Mouse (Mus musculus) cerebellum, postnatal 10 days (tissue): ENCODE data around the gene Eid3.

ENCODE experiments used
- DNase-seq, 2 experiments: peaks; one replicate each; pipeline ENCODE4 v3.0.0; 2021; ENCODE audit warnings: mixed read lengths in 2 of 2

Gene Eid3

DNA sequence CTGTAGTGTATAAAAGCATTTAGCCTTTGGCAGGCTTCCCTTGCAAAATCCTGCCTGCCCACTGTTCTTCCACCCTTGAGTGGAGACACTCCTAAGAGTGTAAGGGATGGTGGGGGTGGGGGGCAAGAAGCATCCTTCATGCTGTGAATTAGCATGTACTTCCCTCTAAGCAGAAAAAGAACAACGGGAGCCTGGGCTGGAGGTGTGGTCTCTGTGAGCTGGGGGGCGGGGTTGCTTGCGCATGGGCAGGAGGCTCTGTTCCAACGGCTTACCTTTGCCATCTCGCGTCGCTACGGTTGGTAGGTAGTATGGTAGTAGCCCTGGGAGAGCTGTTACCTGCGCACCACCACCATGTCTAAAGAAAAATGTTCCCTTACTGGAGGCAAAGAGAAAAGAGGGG, at the start of gene Eid3:
TSS of gene Eid3 (plus strand) at position 271 of the 400 bp plus-strand sequence.
- DNase-seq: peak; percentile 46 to 50

- no peak for DNase-seq
These were observed 48.9 kb upstream of the Eid3 start for GRCm38 (mm10) chr10:82817514-82817913.

GRCm38 (mm10) chr10:82817936-82818335, 48.5 kb upstream of the Eid3 start:
- no peak for DNase-seq

- no peak for DNase-seq
These were observed 47.8 kb upstream of the Eid3 start for GRCm38 (mm10) chr10:82818661-82819060.

DNA sequence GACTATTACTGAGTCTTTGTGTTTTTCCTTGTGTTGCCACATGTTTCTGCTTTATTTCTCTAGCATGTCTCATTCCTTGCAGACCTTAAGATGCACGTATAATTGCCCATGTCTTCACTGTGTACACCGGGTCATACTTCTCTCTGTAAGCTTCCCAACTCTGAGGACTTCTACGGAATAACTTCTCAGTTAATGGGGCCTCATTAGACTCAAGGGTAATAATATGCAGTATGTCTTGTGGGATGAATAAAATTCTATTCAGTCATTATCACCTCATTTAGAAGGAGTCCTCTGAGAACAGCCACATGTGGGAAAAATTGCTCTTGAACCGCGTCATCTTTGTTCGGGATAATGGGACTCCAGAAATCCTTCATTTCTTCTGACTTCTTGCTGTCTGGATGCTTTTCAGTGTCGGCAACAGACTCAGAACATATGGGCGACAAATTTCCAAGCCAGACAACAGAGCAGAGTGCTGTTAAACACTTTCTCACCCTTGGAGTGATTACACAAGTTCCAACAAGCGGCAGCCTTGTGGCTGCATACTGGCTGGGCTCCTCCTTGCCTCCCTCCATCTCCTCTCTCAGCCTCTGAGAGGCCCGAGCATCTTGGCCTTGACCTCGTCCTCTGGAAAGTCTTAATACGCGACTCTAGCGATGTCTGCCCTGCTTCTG, 43.2 kb upstream of the Eid3 start:
- DNase-seq: no peak

DNA sequence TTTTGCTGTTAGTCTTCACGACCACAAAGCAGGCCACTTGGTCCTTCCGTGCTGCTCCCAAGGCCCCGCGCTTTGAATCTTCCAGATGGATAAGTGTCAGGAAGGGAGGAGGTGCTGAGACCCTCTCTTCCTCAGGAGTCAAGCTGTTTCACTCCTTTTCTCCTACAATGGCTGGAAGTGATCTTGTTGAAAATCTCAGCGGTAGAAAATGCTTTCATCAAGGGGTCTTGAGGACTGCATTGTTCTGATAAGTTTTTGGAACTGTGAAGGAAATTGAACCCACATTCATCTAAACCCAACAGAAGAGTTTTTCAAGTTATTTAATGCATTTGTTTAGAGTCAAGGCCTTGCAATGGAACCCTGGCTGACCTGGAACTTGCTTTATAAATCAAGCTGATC, 42.6 kb upstream of the Eid3 start:
- no peak for DNase-seq

GRCm38 (mm10) chr10:82824541-82824940, 41.9 kb upstream of the Eid3 start:
- DNase-seq: no peak

DNA sequence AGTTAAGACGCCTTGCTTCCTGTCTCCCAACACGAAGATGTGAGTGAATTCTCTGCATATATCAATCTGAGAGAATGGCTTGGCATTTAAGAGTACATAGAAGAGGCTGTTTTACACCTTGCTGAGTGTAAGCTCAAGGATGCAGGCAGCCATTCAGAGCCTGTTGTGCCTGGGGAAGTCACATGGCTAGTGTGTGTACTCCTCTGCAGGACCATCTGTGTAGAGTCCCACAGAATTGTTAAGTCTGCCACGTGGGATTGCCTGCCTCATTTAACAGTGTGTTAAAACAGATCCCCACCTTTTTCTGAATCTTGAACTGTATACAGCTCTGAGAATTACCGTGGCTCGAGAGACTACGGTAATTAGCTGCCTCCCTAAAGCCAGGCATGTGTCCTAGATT, 39.9 kb upstream of the Eid3 start:
- peak; percentile 20 to 30 for DNase-seq

- DNase-seq: no peak
These were observed 32.5 kb upstream of the Eid3 start, which contains the start of gene Txnrd1 for GRCm38 (mm10) chr10:82833926-82834325. Txnrd1 (plus strand) TSS chr10:82833951.

- no peak for DNase-seq
These were observed 30.5 kb upstream of the Eid3 start for GRCm38 (mm10) chr10:82835898-82836297.

GRCm38 (mm10) chr10:82838390-82838789, 28.0 kb upstream of the Eid3 start:
- no peak for DNase-seq

DNA sequence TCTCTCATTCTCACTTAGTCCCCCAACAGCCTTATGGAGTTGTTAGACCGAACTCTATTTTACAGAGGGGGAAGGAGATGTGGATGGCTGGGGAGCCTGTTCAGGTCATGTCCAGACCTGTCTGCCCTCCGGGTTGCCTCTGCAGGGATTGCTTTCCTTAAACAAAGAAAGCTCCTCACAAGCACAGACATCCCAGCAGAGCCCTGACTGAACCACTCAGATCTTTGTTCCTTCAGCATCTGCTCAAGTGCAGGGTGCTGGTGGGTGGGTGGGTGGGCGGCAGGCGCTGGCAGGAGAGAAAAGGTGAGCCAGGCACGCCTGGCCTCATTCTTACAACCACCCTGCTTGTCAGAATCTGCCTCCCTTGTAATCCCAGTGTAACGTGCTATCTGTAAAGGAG, 22.3 kb upstream of the Eid3 start:
- DNase-seq: no peak

DNA sequence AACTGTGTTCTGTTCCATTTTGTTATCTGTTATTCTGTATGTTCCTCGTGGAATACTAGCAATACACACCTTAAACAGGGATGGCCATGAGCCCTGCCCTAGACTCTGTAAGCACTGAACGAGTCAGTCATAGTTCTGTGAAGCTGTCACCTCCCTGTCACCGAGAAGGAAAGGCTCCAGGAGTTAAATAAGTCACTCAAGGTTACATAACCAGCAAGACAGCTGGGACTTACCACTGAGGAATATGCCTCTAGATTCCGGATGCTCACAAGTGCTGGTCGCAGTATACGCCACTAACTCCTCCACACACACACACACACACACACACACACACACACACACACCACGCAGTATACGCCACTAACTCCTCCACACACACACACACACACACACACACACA, 21.7 kb upstream of the Eid3 start:
- DNase-seq: no peak

DNA sequence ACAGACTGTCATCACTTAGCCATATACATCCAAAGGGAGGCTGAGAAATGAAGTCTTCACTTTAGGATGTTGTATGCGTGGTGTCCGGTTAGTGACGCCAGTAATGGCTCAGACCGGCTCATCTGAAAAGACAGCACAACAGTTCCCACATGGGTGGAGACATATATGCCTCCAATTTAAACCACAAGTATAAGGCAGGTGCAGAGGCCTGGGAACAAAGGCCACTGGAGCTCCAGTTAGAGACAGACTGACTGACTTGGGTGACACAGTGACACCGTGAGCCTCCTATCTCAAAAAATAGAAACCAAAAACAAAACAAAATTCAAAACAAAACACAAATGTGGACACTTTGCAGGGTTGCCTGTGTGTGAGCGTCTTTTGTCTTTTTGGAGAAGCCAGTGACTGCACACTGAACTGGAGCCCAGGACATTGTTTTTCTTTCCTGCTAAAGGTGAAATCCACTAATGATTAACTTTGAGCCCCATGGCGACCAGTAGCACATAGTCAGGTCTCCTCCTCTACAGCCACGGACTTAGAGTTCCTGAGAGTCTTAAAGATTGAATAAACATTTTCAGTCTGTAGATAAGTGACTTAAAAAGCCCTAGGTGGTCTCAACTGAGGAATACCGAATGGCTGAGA, 18.5 kb upstream of the Eid3 start:
- no peak for DNase-seq

DNA sequence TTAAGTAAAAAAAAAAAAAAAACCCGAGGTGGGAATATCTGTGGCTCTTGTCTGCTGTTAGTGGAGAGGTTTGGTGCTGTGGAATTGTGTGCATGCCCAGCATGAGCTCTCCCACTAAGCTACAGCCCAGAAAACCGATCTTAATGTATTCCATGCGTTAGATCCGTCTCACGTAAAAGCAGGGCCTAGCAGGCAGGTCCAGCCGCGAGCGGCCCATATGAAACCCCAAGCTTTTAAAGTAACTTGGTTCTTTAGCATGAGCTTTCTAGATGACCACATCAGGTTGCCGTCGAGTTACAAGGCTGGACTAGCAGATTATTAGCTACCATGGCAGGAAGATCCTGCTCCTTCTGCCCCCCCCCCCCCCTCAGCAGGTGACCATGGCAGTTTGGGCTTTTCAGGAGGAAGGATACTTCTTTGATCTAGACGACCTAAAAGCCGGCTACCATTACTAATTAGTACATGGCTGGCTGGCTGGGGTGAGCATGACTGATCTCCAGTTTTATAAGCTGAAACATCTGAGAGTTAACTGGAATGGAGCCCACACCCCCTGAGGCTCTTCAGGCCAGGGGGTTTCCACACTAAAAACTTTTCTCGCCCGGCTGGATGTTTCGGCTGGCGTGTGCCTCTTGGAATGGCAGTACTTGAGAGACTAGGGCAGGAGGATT, 16.6 kb upstream of the Eid3 start:
- no peak for DNase-seq

- DNase-seq: no peak
These were observed 16.1 kb upstream of the Eid3 start for GRCm38 (mm10) chr10:82850354-82850752.

GRCm38 (mm10) chr10:82851751-82852150, 14.7 kb upstream of the Eid3 start:
- DNase-seq: no peak

DNA sequence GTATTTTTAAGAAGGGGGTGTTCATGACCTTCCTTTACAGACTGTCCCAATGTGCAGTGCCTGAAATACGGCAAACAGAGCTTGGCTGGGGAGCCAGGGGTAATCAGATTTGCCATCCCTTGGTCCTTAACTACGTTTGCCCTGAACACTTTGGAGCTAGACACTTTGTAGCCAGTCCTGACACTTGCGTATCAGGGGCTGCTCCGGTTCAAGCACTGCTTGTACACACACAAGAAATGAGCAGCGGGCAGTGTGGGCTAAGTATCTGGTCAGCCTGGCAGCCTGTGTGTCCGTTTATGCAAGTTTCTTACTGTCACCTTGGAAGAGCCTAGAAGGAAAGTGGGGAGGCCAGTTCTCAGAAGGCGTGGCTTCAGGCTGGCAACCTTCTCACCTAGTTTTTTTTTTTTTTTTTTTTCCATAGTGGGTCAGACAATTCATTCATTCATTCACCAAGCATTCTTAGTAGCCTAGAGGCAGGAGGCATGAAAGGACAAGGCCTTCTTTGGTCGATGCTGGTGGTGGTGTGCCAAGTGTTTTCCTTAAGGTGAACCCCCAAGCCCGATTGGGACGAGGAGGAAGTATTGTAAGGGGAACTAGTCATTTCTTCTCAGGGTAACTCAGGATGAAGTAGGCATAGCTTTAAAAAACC, 8.3 kb upstream of the Eid3 start:
- peak; percentile 24 to 28 for DNase-seq

GRCm38 (mm10) chr10:82858691-82859532, 7.5 kb upstream of the Eid3 start:
- peak; percentile 92 to 94 for DNase-seq

DNA sequence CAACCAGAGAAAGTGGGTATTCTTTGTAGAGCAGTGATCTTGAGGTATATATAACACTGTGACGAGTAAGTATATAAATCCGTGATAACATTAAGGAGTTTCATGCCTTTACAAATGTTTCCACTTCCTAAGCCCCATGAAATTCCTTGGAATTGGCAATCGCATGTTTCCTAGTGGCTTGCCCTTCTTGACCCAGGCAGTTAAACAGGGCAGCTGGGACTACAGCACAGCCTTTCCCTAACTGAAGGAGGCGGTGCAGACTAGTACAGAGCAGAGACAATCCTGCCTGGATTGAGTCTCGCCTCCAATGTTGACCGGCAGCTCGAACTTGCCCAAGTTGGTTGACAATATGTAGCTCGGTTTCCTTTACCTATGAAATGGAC, 6.9 kb upstream of the Eid3 start:
- DNase-seq: peak; percentile 55 to 57

- peak; percentile 81 to 82 for DNase-seq
These were observed 6.1 kb upstream of the Eid3 start for GRCm38 (mm10) chr10:82860181-82860928.

DNA sequence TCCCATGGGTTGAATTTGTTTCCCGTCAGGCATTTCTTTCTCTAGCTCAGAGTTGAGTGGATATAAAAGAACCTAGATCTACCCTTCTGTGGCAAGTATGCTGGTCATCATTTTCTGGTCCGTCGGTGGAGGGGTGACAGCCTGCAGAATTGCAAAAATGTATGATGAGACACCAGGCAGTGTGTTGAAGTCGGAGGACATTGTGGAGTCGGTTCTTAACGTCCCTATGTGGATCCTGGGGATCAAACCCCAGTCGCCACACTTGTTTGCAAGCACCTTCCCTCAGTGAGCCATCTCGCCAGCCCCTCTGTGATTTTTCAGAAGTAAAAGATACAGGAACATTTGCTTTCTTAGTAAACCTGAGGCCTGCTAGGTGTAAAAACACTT, 5.5 kb upstream of the Eid3 start:
- peak; percentile 11 to 21 for DNase-seq
